In genomic region chr15:78695745-78696144, GRCm38 (mm10) we compare ENCODE assay signal across 29 mouse cellular contexts. TPM values are rescaled to one million over a fixed set of nuclear protein-coding genes. Genes with fewer than 3 reads are reported as not detected.
A peak's percentile ranks its signal among the peaks of the same experiment; 100 is the strongest.
DNase-seq lines count a peak whose midpoint lies in the region; ATAC-seq and TF ChIP-seq lines count a peak whose summit lies in the region.
"Had no signal": no experiment of that assay in that cellular context is flagged by ENCODE, and none has a peak within 500 bp of the region (broad histone marks: within the 10 kb centered on the region; RNA-seq: fewer than 3 reads in every experiment).

No protein-coding gene starts in this region.

- no peak for TF ChIP-seq CTCF in forebrain, postnatal 0 days (IDR thresholded peaks at IDR 0.05; ENCODE audit: low read depth)
- no peak for TF ChIP-seq CTCF in olfactory bulb, adult 2 months (IDR thresholded peaks at IDR 0.05; ENCODE audit: insufficient read depth, low read depth, low read length)

- ATAC-seq in forebrain, embryonic 14.5 days: no peak
- no peak for ATAC-seq in forebrain, embryonic 12.5 days (ENCODE audit: low FRiP score)
- no peak for ATAC-seq in forebrain, postnatal 0 days
- no peak for ATAC-seq in forebrain, embryonic 11.5 days (replicated peaks; ENCODE audit: low FRiP score)
- ATAC-seq in midbrain, embryonic 14.5 days (ENCODE audit: low FRiP score, low TSS enrichment): no peak; the same call in 1 of the 2 replicates
- ATAC-seq: hindbrain, embryonic 16.5 days; intestine, embryonic 15.5 days; Patski had no signal

- no peak overlapping the region for H3K9ac ChIP-seq in forebrain, embryonic 14.5 days (ENCODE audit: low read length)
- H3K9ac ChIP-seq in forebrain, embryonic 12.5 days: no peak overlapping the region
- H3K9ac ChIP-seq in forebrain, postnatal 0 days: no peak overlapping the region
- no peak overlapping the region for H3K9ac ChIP-seq in forebrain, embryonic 11.5 days (ENCODE audit: low read length)
- H3K9ac ChIP-seq in midbrain, embryonic 14.5 days (replicated peaks; ENCODE audit: low read length): no peak overlapping the region
- H3K9ac ChIP-seq: heart, embryonic 12.5 days; heart, embryonic 15.5 days; hindbrain, embryonic 13.5 days; intestine, embryonic 15.5 days had no signal

- no peak for DNase-seq in forebrain, embryonic 14.5 days (ENCODE audit: low spot score)
- DNase-seq in forebrain, postnatal 0 days: no peak
- no peak for DNase-seq in forebrain, embryonic 11.5 days (ENCODE audit: low spot score)
- DNase-seq in midbrain, embryonic 14.5 days: peak; percentile 57
- DNase-seq in midbrain, embryonic 10.5 days (ENCODE audit: low spot score): no peak
- no peak for DNase-seq in embryo, embryonic 10.5 days (ENCODE audit: low spot score)
- DNase-seq: adrenal gland, postnatal 10 days; adrenal gland, postnatal 36 days; B cell, adult 2 months; cerebellum, adult 18-20 months; cerebellum, adult 9-10 months; cerebellum, postnatal 25 days; gastrocnemius, postnatal 25 days; heart, adult 18-20 months; heart, postnatal 10 days; heart, postnatal 36 days had no signal

- H3K27ac ChIP-seq in forebrain, embryonic 14.5 days (ENCODE audit: low read depth, low read length): peak overlapping the region; percentile 27; the same call in 1 of the 2 replicates
- no peak overlapping the region for H3K27ac ChIP-seq in forebrain, embryonic 12.5 days
- H3K27ac ChIP-seq in forebrain, postnatal 0 days (ENCODE audit: low read depth, low read length): peak overlapping the region; percentile 40; the same call in 1 of the 2 replicates
- no peak overlapping the region for H3K27ac ChIP-seq in forebrain, embryonic 11.5 days (ENCODE audit: low read depth, low read length)
- H3K27ac ChIP-seq in midbrain, embryonic 14.5 days (replicated peaks; ENCODE audit: low read depth, low read length): no peak overlapping the region
- no peak overlapping the region for H3K27ac ChIP-seq in midbrain, embryonic 10.5 days (replicated peaks)
- H3K27ac ChIP-seq in olfactory bulb, adult 2 months (ENCODE audit: insufficient read depth, low read depth, low read length): peak overlapping the region; percentile 26; the same call in 1 of the 2 replicates
- H3K27ac ChIP-seq: heart, embryonic 15.5 days; hindbrain, embryonic 10.5 days; hindbrain, embryonic 13.5 days; intestine, embryonic 15.5 days had no signal

- H3K36me3 ChIP-seq in forebrain, embryonic 14.5 days (ENCODE audit: control insufficient read depth, insufficient read depth, low read length): no peaks in the 10 kb centered on the region
- H3K36me3 ChIP-seq in forebrain, embryonic 12.5 days (replicated peaks): no peaks in the 10 kb centered on the region
- no peaks in the 10 kb centered on the region for H3K36me3 ChIP-seq in forebrain, postnatal 0 days (ENCODE audit: insufficient read depth)
- H3K36me3 ChIP-seq in forebrain, embryonic 11.5 days (ENCODE audit: control insufficient read depth, insufficient read depth, low read length): no peaks in the 10 kb centered on the region
- H3K36me3 ChIP-seq in midbrain, embryonic 14.5 days (ENCODE audit: control insufficient read depth, insufficient read depth, low read length): no peaks in the 10 kb centered on the region
- H3K36me3 ChIP-seq in midbrain, embryonic 10.5 days: no peaks in the 10 kb centered on the region
- H3K36me3 ChIP-seq: G1E; heart, embryonic 12.5 days; heart, embryonic 15.5 days; hindbrain, embryonic 10.5 days; hindbrain, embryonic 13.5 days; intestine, embryonic 15.5 days had no signal

- H3K4me1 ChIP-seq in forebrain, embryonic 14.5 days (ENCODE audit: control insufficient read depth, insufficient read depth, low read length): peaks cover 18% of the 10 kb centered on the region
- H3K4me1 ChIP-seq in forebrain, embryonic 12.5 days: peaks cover 19% of the 10 kb centered on the region
- peaks cover 17% of the 10 kb centered on the region for H3K4me1 ChIP-seq in forebrain, postnatal 0 days (ENCODE audit: insufficient read depth)
- peaks cover 2% of the 10 kb centered on the region; the same call in 1 of the 2 replicates for H3K4me1 ChIP-seq in forebrain, embryonic 11.5 days (replicated peaks; ENCODE audit: control insufficient read depth, insufficient read depth, low read length)
- 0 out of 2 replicates have a peak, but pooled peaks cover 8% of the 10 kb centered on the region for H3K4me1 ChIP-seq in midbrain, embryonic 14.5 days (ENCODE audit: control insufficient read depth, insufficient read depth, low read length)
- H3K4me1 ChIP-seq in midbrain, embryonic 10.5 days: peaks cover 26% of the 10 kb centered on the region
- peaks cover 64% of the 10 kb centered on the region for H3K4me1 ChIP-seq in olfactory bulb, adult 2 months (ENCODE audit: control insufficient read depth, insufficient read depth, low read length)
- H3K4me1 ChIP-seq: heart, embryonic 12.5 days; heart, embryonic 15.5 days; intestine, embryonic 15.5 days had no signal

- 8% methylated on average over 5 of the region's 5 CpGs for WGBS in forebrain, embryonic 14.5 days
- WGBS in forebrain, embryonic 12.5 days: 6% methylated on average over 5 of the region's 5 CpGs
- 11% methylated on average over 5 of the region's 5 CpGs for WGBS in forebrain, postnatal 0 days
- WGBS in forebrain, embryonic 11.5 days: 2% methylated on average over 5 of the region's 5 CpGs
- WGBS in midbrain, embryonic 14.5 days: 4% methylated on average over 5 of the region's 5 CpGs
- WGBS in midbrain, embryonic 10.5 days: 15% methylated on average over 5 of the region's 5 CpGs
- 20% methylated on average over 5 of the region's 5 CpGs for WGBS in olfactory bulb, adult 2 months

- H3K4me3 ChIP-seq in forebrain, embryonic 14.5 days (ENCODE audit: low read depth, low read length): no peak overlapping the region
- no peak overlapping the region for H3K4me3 ChIP-seq in forebrain, embryonic 12.5 days (replicated peaks)
- H3K4me3 ChIP-seq in forebrain, postnatal 0 days (ENCODE audit: low read depth, low read length): no peak overlapping the region
- no peak overlapping the region for H3K4me3 ChIP-seq in forebrain, embryonic 11.5 days (ENCODE audit: low read depth, low read length)
- H3K4me3 ChIP-seq in midbrain, embryonic 14.5 days (replicated peaks; ENCODE audit: low read depth, low read length): no peak overlapping the region
- no peak overlapping the region for H3K4me3 ChIP-seq in midbrain, embryonic 10.5 days
- no peak overlapping the region for H3K4me3 ChIP-seq in olfactory bulb, adult 2 months (ENCODE audit: insufficient read depth, low read depth, low read length)
- H3K4me3 ChIP-seq: heart, embryonic 12.5 days; heart, embryonic 15.5 days; hindbrain, embryonic 10.5 days; hindbrain, embryonic 13.5 days; intestine, embryonic 15.5 days had no signal

- H3K9me3 ChIP-seq in forebrain, embryonic 14.5 days (replicated peaks; ENCODE audit: control insufficient read depth, low read length): no peaks in the 10 kb centered on the region
- no peaks in the 10 kb centered on the region for H3K9me3 ChIP-seq in forebrain, embryonic 12.5 days
- H3K9me3 ChIP-seq in forebrain, postnatal 0 days (ENCODE audit: low read length): no peaks in the 10 kb centered on the region
- no peaks in the 10 kb centered on the region for H3K9me3 ChIP-seq in forebrain, embryonic 11.5 days (ENCODE audit: control insufficient read depth, low read length)
- no peaks in the 10 kb centered on the region for H3K9me3 ChIP-seq in midbrain, embryonic 14.5 days (ENCODE audit: control insufficient read depth, low read length)
- no peaks in the 10 kb centered on the region for H3K9me3 ChIP-seq in midbrain, embryonic 10.5 days (replicated peaks)
- H3K9me3 ChIP-seq: G1E; heart, embryonic 12.5 days; heart, embryonic 15.5 days; hindbrain, embryonic 10.5 days; hindbrain, embryonic 13.5 days; intestine, embryonic 15.5 days had no signal

- H3K27me3 ChIP-seq in forebrain, embryonic 14.5 days (replicated peaks; ENCODE audit: control insufficient read depth, insufficient read depth, low read length): no peaks in the 10 kb centered on the region
- peaks cover 20% of the 10 kb centered on the region for H3K27me3 ChIP-seq in forebrain, embryonic 12.5 days
- H3K27me3 ChIP-seq in forebrain, postnatal 0 days (ENCODE audit: insufficient read depth, low read length): no peaks in the 10 kb centered on the region
- no peaks in the 10 kb centered on the region for H3K27me3 ChIP-seq in forebrain, embryonic 11.5 days (ENCODE audit: control insufficient read depth, insufficient read depth, low read length)
- H3K27me3 ChIP-seq in midbrain, embryonic 14.5 days (ENCODE audit: control insufficient read depth, insufficient read depth, low read length): no peaks in the 10 kb centered on the region
- H3K27me3 ChIP-seq in midbrain, embryonic 10.5 days (ENCODE audit: low read depth, poor library complexity, severe bottlenecking): peaks cover 54% of the 10 kb centered on the region

- no peak overlapping the region for H3K4me2 ChIP-seq in forebrain, embryonic 14.5 days (ENCODE audit: low read length)
- no peak overlapping the region for H3K4me2 ChIP-seq in forebrain, embryonic 12.5 days
- H3K4me2 ChIP-seq in forebrain, postnatal 0 days (ENCODE audit: low read depth): no peak overlapping the region
- no peak overlapping the region for H3K4me2 ChIP-seq in forebrain, embryonic 11.5 days (ENCODE audit: low read depth, low read length, severe bottlenecking)
- no peak overlapping the region for H3K4me2 ChIP-seq in midbrain, embryonic 14.5 days (ENCODE audit: low read length)
- H3K4me2 ChIP-seq: heart, embryonic 12.5 days; heart, embryonic 15.5 days; hindbrain, embryonic 13.5 days; intestine, embryonic 15.5 days had no signal

- TF ChIP-seq POLR2A in olfactory bulb, adult 2 months (IDR thresholded peaks at IDR 0.05; ENCODE audit: insufficient read depth, low read depth, low read length): no peak

RNA-seq across cellular contexts. Expression of gene Elfn2, which starts 22.8 kb away (rescaled TPM):
- polyA plus RNA-seq in forebrain, embryonic 14.5 days (2014; fragmentation: Nextera tagmentation; extraction: Ambion mirVana): 3.7 and 5.3 TPM in 2 replicates
- polyA plus RNA-seq in forebrain, embryonic 12.5 days (2016; fragmentation: Nextera tagmentation; extraction: Ambion mirVana): 1.2 TPM in 2 replicates
- total RNA-seq in forebrain, postnatal 0 days (2014; rRNA removed): 33.9 and 51.6 TPM in 2 replicates
- 8.1 and 10.1 TPM in 2 replicates for polyA plus RNA-seq in forebrain, postnatal 0 days (2015; fragmentation: Nextera tagmentation; extraction: Ambion mirVana)
- 0.08 and 0.20 TPM in 2 replicates for polyA plus RNA-seq in forebrain, embryonic 11.5 days (2014; fragmentation: Nextera tagmentation; extraction: Ambion mirVana)
- 4.0 and 8.1 TPM in 2 replicates for polyA plus RNA-seq in midbrain, embryonic 14.5 days (2014; fragmentation: Nextera tagmentation; extraction: Ambion mirVana)
- 0.23 and 0.26 TPM in 2 replicates for polyA plus RNA-seq in midbrain, embryonic 10.5 days (2016; fragmentation: Nextera tagmentation; extraction: Ambion mirVana)
- not detected in 2 replicates for polyA plus RNA-seq in olfactory bulb, adult 2 months (2012; ENCODE audit: insufficient read depth, insufficient read length, low replicate concordance, missing spikeins)
- total RNA-seq: CH12.LX; common myeloid progenitor, adult 5-6 weeks had no signal
- polyA plus RNA-seq: embryonic facial prominence, embryonic 11.5 days; G1E; heart, embryonic 12.5 days had no signal

Comparison
In these comparisons a context has a peak if more than half of its experiments do, and no peak if none do; other contexts are left out.
1. H3K27ac ChIP-seq: peak in forebrain, embryonic 14.5 days (single experiment), forebrain, postnatal 0 days (single experiment) and olfactory bulb, adult 2 months (single experiment); none in forebrain, embryonic 12.5 days (single experiment), forebrain, embryonic 11.5 days (single experiment), midbrain, embryonic 14.5 days (single experiment) and midbrain, embryonic 10.5 days (single experiment).